Mouse (Mus musculus): Measurements from ENCODE around the gene Zfp523. TPM values are rescaled to one million over a fixed set of nuclear protein-coding genes. Genes with fewer than 3 reads are reported as not detected.

The Zfp523 gene
- polyA plus RNA-seq, 1 experiment from 2014 or later = 17.2 TPM

- H3K4me1 ChIP-seq (replicated peaks; ENCODE audit: control insufficient read depth, insufficient read depth) = 0 out of 2 replicates have a peak, but pooled peaks cover 2% of the 10 kb centered on the region
- no peaks in the 10 kb centered on the region for H3K9me3 ChIP-seq (ENCODE audit: control insufficient read depth, low read length)
- H3K9ac ChIP-seq (ENCODE audit: low read length) = no peak overlapping the region
- 0 out of 2 replicates have a peak overlapping the region, but pooled peaks have one; percentile 30 for H3K27ac ChIP-seq (replicated peaks)
- DNase-seq (ENCODE audit: low spot score) = no peak
- ATAC-seq (ENCODE audit: low FRiP score, low TSS enrichment) = no peak
- peaks cover 4% of the 10 kb centered on the region; the same call in 1 of the 2 replicates for H3K36me3 ChIP-seq (ENCODE audit: control insufficient read depth, insufficient read depth, low read length)
- no peaks in the 10 kb centered on the region for H3K27me3 ChIP-seq (ENCODE audit: control insufficient read depth, insufficient read depth, low read length)
- H3K4me2 ChIP-seq (replicated peaks; ENCODE audit: low read depth) = no peak overlapping the region
- no peak for TF ChIP-seq EP300 (optimal IDR thresholded peaks at IDR 0.05)
- TF ChIP-seq CTCF (IDR thresholded peaks at IDR 0.05; ENCODE audit: low read depth) = no peak
- H3K4me3 ChIP-seq (ENCODE audit: low read depth, low read length) = no peak overlapping the region
- 60% methylated on average over 6 of the region's 6 CpGs for WGBS
Observed at GRCm38 (mm10) chr17:28230486-28230885, 53.6 kb downstream of the Zfp523 start.

- Histone ChIP-seq H3K9ac (ENCODE audit: low read length) (no peak overlapping the region), H3K27ac (replicated peaks) (no peak overlapping the region; the same call in 1 of the 2 replicates), H3K36me3 (ENCODE audit: control insufficient read depth, insufficient read depth, low read length) (peaks cover 4% of the 10 kb centered on the region; the same call in 1 of the 2 replicates), H3K27me3 (ENCODE audit: control insufficient read depth, insufficient read depth, low read length) (no peaks in the 10 kb centered on the region), H3K4me1 (replicated peaks; ENCODE audit: control insufficient read depth, insufficient read depth) (0 out of 2 replicates have a peak, but pooled peaks cover 2% of the 10 kb centered on the region), H3K4me3 (ENCODE audit: low read depth, low read length) (no peak overlapping the region), H3K4me2 (replicated peaks; ENCODE audit: low read depth) (no peak overlapping the region), H3K9me3 (ENCODE audit: control insufficient read depth, low read length) (no peaks in the 10 kb centered on the region)
- no peak for TF ChIP-seq CTCF (IDR thresholded peaks at IDR 0.05; ENCODE audit: low read depth)
- TF ChIP-seq EP300 (optimal IDR thresholded peaks at IDR 0.05) = no peak
- 78% methylated on average over 18 of the region's 18 CpGs for WGBS
- ATAC-seq (ENCODE audit: low FRiP score, low TSS enrichment) = no peak
- DNase-seq (ENCODE audit: low spot score) = no peak
Observed at GRCm38 (mm10) chr17:28231026-28231736, 54.3 kb downstream of the Zfp523 start.

DNA sequence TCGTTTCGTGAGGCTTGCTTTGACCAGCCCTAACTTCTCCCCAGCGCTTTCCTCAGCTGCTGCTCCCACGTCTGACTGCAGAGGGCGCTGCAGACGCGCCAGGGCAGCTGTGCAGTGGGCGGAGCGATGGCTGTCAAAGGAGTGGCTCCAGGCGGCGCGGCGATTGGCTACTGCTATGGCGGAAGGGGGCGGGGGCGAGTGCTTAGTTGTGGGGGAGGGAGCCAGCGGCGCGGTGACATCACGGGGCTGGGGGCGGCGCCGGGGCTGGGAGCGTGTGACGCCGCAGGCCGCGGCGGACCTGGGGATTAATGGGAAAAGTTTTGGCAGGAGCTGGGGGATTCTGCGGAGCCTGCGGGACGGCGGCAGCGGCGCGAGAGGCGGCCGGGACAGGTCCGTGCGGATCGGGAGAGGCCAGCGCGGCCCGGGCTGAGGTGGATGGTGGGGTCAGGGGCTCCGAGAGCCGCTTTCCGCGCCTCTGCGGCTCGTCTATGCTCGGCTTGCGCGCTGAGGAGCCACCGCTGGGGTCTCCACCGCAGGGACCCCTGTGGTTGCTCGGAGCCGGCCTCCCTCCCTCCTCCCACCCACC is 55.6 kb downstream of the Zfp523 start, which contains the start of gene Ppard:
TSS of gene Ppard (plus strand) at position 226 of the 586 bp plus-strand sequence.
- H3K4me3 ChIP-seq (ENCODE audit: low read depth, low read length) = peak within 1 kb of the TSS; percentile 86
- H3K9ac ChIP-seq (ENCODE audit: low read length) = peak within 1 kb of the TSS; percentile 94
- peak; percentile 99 for DNase-seq (ENCODE audit: low spot score)
- TF ChIP-seq EP300 (optimal IDR thresholded peaks at IDR 0.05) = no peak
- TF ChIP-seq CTCF (IDR thresholded peaks at IDR 0.05; ENCODE audit: low read depth) = peak; percentile 100
- H3K36me3 ChIP-seq (ENCODE audit: control insufficient read depth, insufficient read depth, low read length) = peaks cover 4% of the 10 kb centered on the region; the same call in 1 of the 2 replicates
- H3K4me2 ChIP-seq (replicated peaks; ENCODE audit: low read depth) = peak within 1 kb of the TSS; percentile 82
- ATAC-seq (ENCODE audit: low FRiP score, low TSS enrichment) = peak; percentile 87
- H3K27me3 ChIP-seq (ENCODE audit: control insufficient read depth, insufficient read depth, low read length) = no peaks in the 10 kb centered on the region
- no peaks in the 10 kb centered on the region for H3K9me3 ChIP-seq (ENCODE audit: control insufficient read depth, low read length)
- WGBS = under 1% methylated on average over 40 of the region's 57 CpGs
- 0 out of 2 replicates have a peak, but pooled peaks cover 2% of the 10 kb centered on the region for H3K4me1 ChIP-seq (replicated peaks; ENCODE audit: control insufficient read depth, insufficient read depth)
- peak within 1 kb of the TSS; percentile 96 for H3K27ac ChIP-seq (replicated peaks)

GRCm38 (mm10) chr17:28233091-28233731 is 56.3 kb downstream of the Zfp523 start:
- Histone ChIP-seq H3K9me3 (ENCODE audit: control insufficient read depth, low read length) (no peaks in the 10 kb centered on the region), H3K9ac (ENCODE audit: low read length) (peak overlapping the region; percentile 94), H3K4me1 (replicated peaks; ENCODE audit: control insufficient read depth, insufficient read depth) (0 out of 2 replicates have a peak, but pooled peaks cover 2% of the 10 kb centered on the region), H3K27me3 (ENCODE audit: control insufficient read depth, insufficient read depth, low read length) (no peaks in the 10 kb centered on the region), H3K27ac (replicated peaks) (peak overlapping the region; percentile 96), H3K4me3 (ENCODE audit: low read depth, low read length) (peak overlapping the region; percentile 86), H3K4me2 (replicated peaks; ENCODE audit: low read depth) (peak overlapping the region; percentile 82), H3K36me3 (ENCODE audit: control insufficient read depth, insufficient read depth, low read length) (peaks cover 4% of the 10 kb centered on the region; the same call in 1 of the 2 replicates)
- TF ChIP-seq CTCF (IDR thresholded peaks at IDR 0.05; ENCODE audit: low read depth) (no peak), EP300 (optimal IDR thresholded peaks at IDR 0.05) (no peak)
- DNase-seq (ENCODE audit: low spot score) (peak; percentile 61), ATAC-seq (ENCODE audit: low FRiP score, low TSS enrichment) (no peak; the same call in 1 of the 2 replicates)
- WGBS = 4% methylated on average over 17 of the region's 17 CpGs

GRCm38 (mm10) chr17:28234641-28235040 is 57.7 kb downstream of the Zfp523 start:
- no peak for TF ChIP-seq CTCF (IDR thresholded peaks at IDR 0.05; ENCODE audit: low read depth)
- no peak for TF ChIP-seq EP300 (optimal IDR thresholded peaks at IDR 0.05)
- Histone ChIP-seq H3K36me3 (ENCODE audit: control insufficient read depth, insufficient read depth, low read length) (no peaks in the 10 kb centered on the region), H3K4me1 (replicated peaks; ENCODE audit: control insufficient read depth, insufficient read depth) (0 out of 2 replicates have a peak, but pooled peaks cover 2% of the 10 kb centered on the region), H3K27ac (replicated peaks) (peak overlapping the region; percentile 84), H3K4me2 (replicated peaks; ENCODE audit: low read depth) (peak overlapping the region; percentile 32), H3K9ac (ENCODE audit: low read length) (peak overlapping the region; percentile 31; the same call in 1 of the 2 replicates), H3K4me3 (ENCODE audit: low read depth, low read length) (peak overlapping the region; percentile 4; the same call in 1 of the 2 replicates), H3K9me3 (ENCODE audit: control insufficient read depth, low read length) (no peaks in the 10 kb centered on the region), H3K27me3 (ENCODE audit: control insufficient read depth, insufficient read depth, low read length) (no peaks in the 10 kb centered on the region)
- DNase-seq (ENCODE audit: low spot score) (no peak), ATAC-seq (ENCODE audit: low FRiP score, low TSS enrichment) (no peak)
- WGBS = 76% methylated on average over 5 of the region's 5 CpGs

All from stomach, postnatal 0 days (tissue).